Mouse (Mus musculus) induced T-regulatory cell, adult 2 months (primary cell): ENCODE data around the gene Clmp.
A peak's percentile ranks its signal among the peaks of the same experiment; 100 is the strongest.

Experiments used
- DNase-seq: peaks from one replicate; pipeline ENCODE4 v3.0.0-alpha.2; 2012; ENCODE audit warnings: low read depth

Clmp gene

GRCm38 (mm10) chr9:40685801-40686420 lies at the start of gene Clmp:
Gene Clmp (plus strand): TSS chr9:40685962.
- no peak for DNase-seq

- peak; percentile 78 for DNase-seq
Observed at GRCm38 (mm10) chr9:40636054-40636453, 49.7 kb upstream of the Clmp start.

DNA sequence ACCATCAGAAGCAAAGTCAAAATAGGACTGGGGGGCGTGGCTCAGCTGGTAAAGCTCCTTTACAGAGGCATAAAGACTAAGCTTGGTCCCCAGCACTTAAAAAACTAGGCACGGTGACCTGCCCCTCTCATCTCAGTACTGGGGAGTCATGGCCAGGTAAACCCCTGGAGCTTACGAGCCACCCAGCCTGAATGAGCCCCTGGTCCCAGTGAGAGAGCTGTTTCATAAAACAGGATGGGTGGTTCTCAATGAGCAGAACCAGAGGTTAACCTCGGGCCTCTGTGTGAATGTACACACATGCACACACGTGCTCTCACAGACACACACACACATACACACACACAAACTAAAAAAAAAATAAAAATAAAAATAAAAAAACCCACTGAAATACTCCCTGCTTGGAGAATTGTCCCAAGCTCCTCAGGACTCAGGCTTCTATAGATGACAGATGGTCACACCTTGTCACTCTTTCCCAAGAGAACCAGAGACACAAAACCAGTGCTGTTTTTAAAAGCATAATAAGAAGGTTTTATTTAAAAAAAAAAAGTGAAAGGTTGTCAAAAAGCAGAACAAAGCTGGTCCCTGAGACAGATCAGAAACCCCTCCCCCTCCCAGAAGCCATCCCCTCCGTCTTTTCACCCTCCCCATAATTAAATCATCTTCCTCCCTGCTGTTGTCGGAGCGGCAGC lies 47.9 kb upstream of the Clmp start:
- no peak for DNase-seq

GRCm38 (mm10) chr9:40638394-40639049 lies 47.2 kb upstream of the Clmp start:
- DNase-seq, result peak; percentile 42

DNA sequence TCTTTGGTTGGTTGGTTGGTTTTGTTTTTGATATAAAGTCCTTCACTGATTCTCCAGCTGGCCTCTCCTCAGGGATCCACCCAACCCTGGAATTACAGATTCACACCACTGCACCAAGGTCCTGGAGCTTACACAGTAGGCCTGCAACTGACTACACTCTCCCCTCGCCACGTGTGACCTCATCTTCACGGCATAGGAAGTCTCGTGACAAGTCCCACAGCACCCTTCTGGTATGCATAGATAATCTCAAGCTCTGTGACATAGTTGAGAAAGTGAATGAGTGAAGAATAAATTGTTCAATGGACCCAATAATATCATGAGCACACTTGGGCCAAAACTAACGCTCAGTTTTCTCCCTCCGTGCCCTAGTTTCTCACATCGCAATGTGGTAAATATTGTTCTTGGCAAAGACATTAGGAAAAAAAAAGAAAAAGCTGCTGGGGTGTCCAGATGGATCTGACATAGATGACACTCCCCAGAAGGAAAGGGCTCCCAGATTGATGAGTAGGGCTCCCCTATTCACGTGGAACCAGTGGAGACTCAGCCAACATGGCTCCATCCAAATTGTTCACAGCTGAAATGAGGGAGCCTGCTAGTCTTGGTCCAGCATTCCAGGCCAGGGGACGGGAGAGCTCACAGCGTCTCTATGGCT lies 46.1 kb upstream of the Clmp start:
- no peak for DNase-seq

DNA sequence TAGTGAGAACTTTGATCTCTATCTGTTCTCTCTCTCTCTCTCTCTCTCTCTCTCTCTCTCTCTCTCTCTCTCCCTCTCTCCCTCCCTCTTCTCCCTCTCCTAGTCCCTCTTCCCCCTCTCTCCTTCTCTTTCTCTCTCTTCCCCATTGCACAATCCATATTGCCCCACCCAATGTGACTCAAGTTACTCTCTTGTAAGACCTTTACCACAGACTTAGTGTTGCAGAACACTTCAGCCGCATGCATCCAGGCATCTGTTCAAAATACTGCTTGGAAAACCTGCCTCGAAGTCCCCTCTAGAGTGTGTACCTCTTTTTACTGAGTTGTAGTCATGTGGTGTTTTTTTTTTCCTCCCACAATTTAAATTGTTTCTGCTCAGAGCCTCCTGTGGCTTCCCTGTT lies 44.4 kb upstream of the Clmp start:
- DNase-seq, result no peak

DNA sequence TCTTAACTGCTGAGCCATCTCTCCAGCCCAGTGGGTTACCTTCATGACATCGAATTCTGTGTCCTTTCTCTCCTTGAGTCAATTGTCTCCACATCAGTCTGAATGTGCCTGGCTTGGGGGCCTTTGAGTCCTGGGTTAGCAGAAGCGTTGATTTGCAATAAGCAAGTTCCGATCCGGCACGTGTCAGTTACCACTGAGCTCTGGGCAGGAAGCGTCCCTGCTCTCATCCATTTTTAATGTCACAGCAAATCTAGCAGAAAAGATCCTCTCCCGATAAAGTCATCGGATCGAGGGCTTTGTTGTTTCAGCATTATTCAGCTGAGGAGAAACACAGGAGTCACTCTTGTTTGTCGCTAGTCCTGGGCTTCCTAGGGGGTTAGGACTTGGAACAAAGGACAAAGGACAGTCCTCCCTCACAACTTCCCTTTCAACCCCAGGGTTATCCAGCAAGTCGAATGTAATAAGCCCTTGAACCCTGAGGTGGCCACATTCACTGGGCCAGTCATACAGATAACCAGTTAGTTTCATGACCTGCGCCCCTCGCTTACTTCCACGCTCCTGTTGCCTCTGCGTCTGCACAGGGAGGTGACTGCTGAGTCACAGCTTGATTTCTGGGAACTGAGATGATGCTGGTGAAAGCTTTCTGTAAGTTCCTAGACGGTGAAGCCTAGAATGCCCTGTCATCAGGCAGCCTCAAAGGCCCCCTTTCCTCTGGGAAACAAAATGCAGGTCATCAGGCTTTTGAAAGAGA lies 43.1 kb upstream of the Clmp start:
- DNase-seq, result no peak

- DNase-seq, result no peak
Observed at GRCm38 (mm10) chr9:40649444-40649843, 36.3 kb upstream of the Clmp start.

DNA sequence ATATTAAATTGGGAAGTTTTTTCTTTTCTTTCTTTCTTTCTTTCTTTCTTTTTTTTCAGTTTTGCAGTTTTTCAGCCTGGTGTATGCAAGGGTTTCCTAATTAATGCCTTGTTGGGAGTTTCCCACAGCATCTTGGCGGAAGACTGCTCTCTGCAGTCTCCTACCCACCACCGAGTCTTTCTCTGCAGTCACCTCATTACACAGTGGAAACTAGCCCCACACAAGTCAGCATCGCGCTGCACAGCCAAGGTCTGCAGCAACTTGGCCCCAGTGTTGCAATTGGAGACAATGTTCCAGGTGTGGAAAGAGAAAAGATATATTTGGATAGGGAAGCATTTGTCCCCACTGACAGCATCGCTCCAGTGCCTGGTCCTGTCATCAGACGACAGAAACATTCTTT lies 35.8 kb upstream of the Clmp start:
- no peak for DNase-seq

- DNase-seq, result no peak
Observed at GRCm38 (mm10) chr9:40651239-40651859, 34.4 kb upstream of the Clmp start.

- DNase-seq, result no peak
Observed at GRCm38 (mm10) chr9:40652757-40653156, 33.0 kb upstream of the Clmp start.

- DNase-seq, result no peak
Observed at GRCm38 (mm10) chr9:40666190-40666803, 19.5 kb upstream of the Clmp start.

DNA sequence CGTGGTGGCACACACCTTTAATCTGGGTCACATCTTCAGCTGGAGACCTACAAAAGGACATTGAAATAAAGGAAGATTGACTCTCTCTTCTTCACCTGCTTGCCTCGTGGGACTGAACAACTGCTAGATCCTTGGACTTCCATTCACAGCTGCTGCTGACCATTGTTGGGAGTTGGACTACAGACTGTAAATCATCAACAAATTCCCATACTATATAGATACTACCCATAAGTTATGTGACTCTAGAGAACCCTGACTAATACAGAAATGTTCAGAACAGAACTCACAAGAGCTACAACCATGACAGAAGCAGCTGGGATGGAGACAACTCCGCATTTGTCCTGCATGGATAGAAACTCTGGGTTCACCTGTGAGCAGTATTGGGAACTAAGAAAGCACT lies 15.4 kb upstream of the Clmp start, which contains the start of gene Gm21915:
Gene Gm21915, plus strand, starts transcription at position 301 of the 400 bp plus-strand sequence.
- no peak for DNase-seq

- no peak for DNase-seq
Observed at GRCm38 (mm10) chr9:40671323-40671930, 14.3 kb upstream of the Clmp start.

- DNase-seq, result no peak
Observed at GRCm38 (mm10) chr9:40675203-40675958, 10.4 kb upstream of the Clmp start.

DNA sequence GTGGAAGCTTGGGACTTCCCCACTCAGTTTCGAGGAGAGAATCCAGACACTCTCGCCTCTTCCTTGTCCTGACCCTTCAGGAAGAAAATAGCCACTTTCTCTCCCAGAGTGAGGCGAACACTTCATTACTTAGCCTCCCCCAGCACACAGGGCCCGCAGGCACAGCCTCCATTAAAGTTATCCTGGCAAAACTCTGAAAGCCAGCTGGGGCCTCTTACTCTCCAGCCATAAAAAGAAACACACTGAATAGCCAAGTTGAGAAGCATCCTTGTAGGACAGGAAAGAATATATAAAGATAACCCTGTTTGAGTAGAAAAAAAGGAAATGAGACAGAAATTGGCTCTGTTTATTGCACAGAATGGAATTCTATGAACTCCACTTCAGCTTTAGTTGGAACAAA lies 7.1 kb upstream of the Clmp start:
- no peak for DNase-seq

DNA sequence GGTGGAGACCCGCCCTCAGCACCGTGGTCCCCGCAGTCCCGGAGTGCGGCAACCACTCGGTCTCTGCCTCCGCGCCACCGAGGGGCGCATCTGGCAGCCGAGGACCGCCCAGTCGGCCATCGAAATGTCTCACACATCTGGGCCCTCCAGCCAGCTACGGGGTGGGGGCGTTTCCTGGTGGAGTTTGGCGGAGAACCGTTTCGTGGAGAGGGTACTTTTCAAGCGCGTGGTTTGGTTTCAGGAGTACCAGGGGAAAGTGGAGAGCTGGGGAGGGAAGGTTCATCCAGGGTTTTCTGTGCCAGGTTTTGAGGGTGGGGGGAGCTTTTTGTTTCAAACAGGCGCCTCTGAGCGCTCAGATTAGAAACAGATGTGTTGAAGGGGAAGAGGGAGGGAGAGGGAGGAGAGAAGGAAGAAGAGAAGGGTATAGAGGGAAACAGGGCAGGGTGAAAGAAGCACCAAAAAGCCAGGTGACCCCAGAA lies 698 bp downstream of the Clmp start:
- DNase-seq, result no peak

DNA sequence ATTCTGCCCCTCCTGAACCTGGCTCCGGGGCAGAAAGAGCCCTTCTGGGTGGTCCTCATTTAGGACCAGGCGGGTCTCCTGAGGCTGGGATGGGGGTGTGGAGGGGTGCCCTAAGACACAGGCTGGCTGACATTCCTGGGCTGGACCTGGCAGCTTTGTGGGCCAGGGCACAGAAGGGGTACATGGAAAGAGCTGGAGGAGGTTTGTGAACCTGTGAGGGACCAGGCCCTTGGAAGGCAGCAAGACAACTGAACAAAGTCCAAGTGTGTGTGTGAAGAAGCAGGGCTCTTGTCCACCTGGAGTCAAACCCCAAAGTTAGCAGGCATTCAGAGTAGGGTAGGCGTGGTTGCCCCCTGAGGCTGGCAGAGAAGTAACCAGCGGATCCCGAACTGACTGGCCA lies 1.3 kb downstream of the Clmp start:
- DNase-seq, result no peak

DNA sequence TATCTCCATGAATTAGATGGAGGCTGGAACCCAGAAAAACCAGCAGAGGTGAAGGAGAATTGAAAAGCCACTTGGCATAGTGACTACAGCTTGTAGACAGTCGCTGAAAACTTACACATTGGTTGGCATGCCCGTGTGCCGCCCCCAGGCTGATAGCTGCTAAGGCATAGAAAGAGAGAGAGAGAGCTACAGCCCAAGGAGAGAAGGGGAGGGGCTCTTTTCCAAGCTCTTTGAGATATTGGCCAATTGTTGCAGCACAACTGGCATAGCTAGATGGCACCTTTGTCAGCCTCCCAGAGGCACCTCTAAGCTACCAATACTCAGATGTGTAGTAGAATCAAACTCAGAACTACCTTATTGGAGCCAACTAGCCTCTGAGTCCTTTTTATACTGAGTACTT lies 1.8 kb downstream of the Clmp start:
- no peak for DNase-seq

GRCm38 (mm10) chr9:40690511-40690910 lies 4.7 kb downstream of the Clmp start:
- DNase-seq, result no peak
